Mouse (Mus musculus): ENCODE measurements around the gene Ogfod1.

DNA sequence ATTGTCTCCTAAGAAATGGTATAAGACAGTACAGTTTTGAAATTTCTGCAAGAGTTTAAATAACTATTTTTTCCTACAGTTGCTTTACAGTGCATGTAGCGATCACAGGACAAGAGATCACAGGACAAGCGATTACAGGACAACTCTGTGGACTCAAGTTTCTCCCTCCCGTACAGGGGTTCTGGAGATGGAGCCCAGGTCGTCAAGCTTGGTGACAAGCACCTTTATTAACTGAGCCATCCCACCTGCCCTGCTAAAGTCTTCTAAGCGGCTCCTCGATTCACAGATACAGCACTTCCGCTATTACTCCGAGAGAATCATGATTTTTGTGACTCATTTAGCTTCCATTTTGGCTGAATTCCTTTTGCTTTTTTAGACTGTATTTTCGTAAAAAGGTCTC, 7.3 kb upstream of the Ogfod1 start:
- TF ChIP-seq GATA1 (IDR thresholded peaks at IDR 0.05; ENCODE audit: low read length) = no peak
- no peak for TF ChIP-seq TAL1 (IDR thresholded peaks at IDR 0.05; ENCODE audit: low read length)
